Mouse (Mus musculus): ENCODE measurements at regions not wholly inside any gene's neighbourhood (a gene's known extent, or its start where the extent isn't known, plus 50 kb on each side); places are given as distances from the start of the nearest gene placed in this dataset.

DNA sequence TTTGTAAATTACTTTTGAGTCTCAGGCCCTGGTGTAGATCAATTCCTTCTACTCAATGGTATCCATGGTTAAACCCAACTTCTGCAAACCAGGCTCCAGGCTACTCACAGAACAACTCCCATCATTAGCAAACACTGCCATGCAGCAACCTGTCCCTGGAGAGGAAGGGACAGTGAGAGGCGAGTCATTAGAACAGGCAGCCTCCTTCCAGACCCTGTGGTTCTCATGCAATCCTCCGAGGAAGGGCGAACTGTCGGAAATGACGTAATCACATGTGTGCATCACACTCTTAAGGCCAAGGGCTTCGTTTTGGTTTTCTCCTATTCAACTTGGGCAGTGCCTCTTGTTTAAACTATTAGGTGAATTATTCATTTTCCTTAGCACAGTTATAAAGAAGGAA is 152.2 kb upstream of the Rfx3 start:
- TF ChIP-seq POLR2A (IDR thresholded peaks at IDR 0.05; ENCODE audit: control insufficient read depth, low read depth, low read length): no peak
- TF ChIP-seq CTCF (IDR thresholded peaks at IDR 0.05; ENCODE audit: control insufficient read depth, insufficient read depth, insufficient replicate concordance, low read depth, low read length): no peak
